In genomic region chr14:101294693-101295092, GRCm38 (mm10) we compare ENCODE assay signal across 8 mouse cellular contexts.
DNase-seq lines count a peak whose midpoint lies in the region; ATAC-seq lines count a peak whose summit lies in the region.

No protein-coding gene starts in this region.

- ATAC-seq in kidney, embryonic 16.5 days (ENCODE audit: low FRiP score, low TSS enrichment), result peak; percentile 35; the same call in 1 of the 2 replicates
- no peak for ATAC-seq in kidney, embryonic 15.5 days (replicated peaks; ENCODE audit: low FRiP score)
- ATAC-seq in megakaryocyte-erythroid progenitor cell, adult 5-6 weeks (replicated peaks; ENCODE audit: low FRiP score, low TSS enrichment, poor library complexity, severe bottlenecking), result peak; percentile 59; the same call in 1 of the 2 replicates

- 28% methylated on average over 7 of the region's 7 CpGs for WGBS in kidney, embryonic 16.5 days
- WGBS in kidney, embryonic 15.5 days, result 23% methylated on average over 7 of the region's 7 CpGs
- WGBS in embryonic facial prominence, embryonic 10.5 days, result 32% methylated on average over 7 of the region's 7 CpGs

- no peaks in the 10 kb centered on the region for H3K27me3 ChIP-seq in kidney, embryonic 16.5 days (ENCODE audit: insufficient read depth, low read length)
- no peaks in the 10 kb centered on the region for H3K27me3 ChIP-seq in kidney, embryonic 15.5 days
- H3K27me3 ChIP-seq in embryonic facial prominence, embryonic 10.5 days (replicated peaks; ENCODE audit: low read depth, poor library complexity, severe bottlenecking), result no peaks in the 10 kb centered on the region

- no peaks in the 10 kb centered on the region for H3K36me3 ChIP-seq in kidney, embryonic 16.5 days (ENCODE audit: insufficient read depth, low read length)
- no peaks in the 10 kb centered on the region for H3K36me3 ChIP-seq in kidney, embryonic 15.5 days
- no peaks in the 10 kb centered on the region for H3K36me3 ChIP-seq in embryonic facial prominence, embryonic 10.5 days (replicated peaks)

- no peaks in the 10 kb centered on the region for H3K9me3 ChIP-seq in kidney, embryonic 16.5 days (ENCODE audit: low read length)
- H3K9me3 ChIP-seq in kidney, embryonic 15.5 days (replicated peaks), result no peaks in the 10 kb centered on the region
- H3K9me3 ChIP-seq in embryonic facial prominence, embryonic 10.5 days, result no peaks in the 10 kb centered on the region

- no peak overlapping the region for H3K27ac ChIP-seq in kidney, embryonic 16.5 days (ENCODE audit: low read length)
- H3K27ac ChIP-seq in kidney, embryonic 15.5 days, result no peak overlapping the region
- H3K27ac ChIP-seq in embryonic facial prominence, embryonic 10.5 days (replicated peaks), result no peak overlapping the region

- H3K4me2 ChIP-seq in kidney, embryonic 16.5 days (replicated peaks; ENCODE audit: low read depth, low read length), result no peak overlapping the region
- no peak overlapping the region for H3K4me2 ChIP-seq in kidney, embryonic 15.5 days

- H3K4me1 ChIP-seq in kidney, embryonic 16.5 days (ENCODE audit: insufficient read depth, low read length), result no peaks in the 10 kb centered on the region
- H3K4me1 ChIP-seq in kidney, embryonic 15.5 days, result no peaks in the 10 kb centered on the region
- no peaks in the 10 kb centered on the region for H3K4me1 ChIP-seq in embryonic facial prominence, embryonic 10.5 days

- peak; percentile 4 for DNase-seq in WW6 (ENCODE audit: low read depth, low spot score)
- peak; percentile 40 for DNase-seq in embryonic facial prominence, embryonic 10.5 days (ENCODE audit: low spot score)
- peak; percentile 38 to 48 for DNase-seq in kidney, postnatal 4 days
- DNase-seq in natural killer cell, adult 2 months (ENCODE audit: low spot score in 2 of 2), result no peak
- no peak for DNase-seq in thymus, postnatal 14 days

- no peak overlapping the region for H3K4me3 ChIP-seq in kidney, embryonic 16.5 days (ENCODE audit: low read length)
- H3K4me3 ChIP-seq in kidney, embryonic 15.5 days (replicated peaks), result no peak overlapping the region
- no peak overlapping the region for H3K4me3 ChIP-seq in embryonic facial prominence, embryonic 10.5 days

- H3K9ac ChIP-seq in kidney, embryonic 16.5 days (replicated peaks; ENCODE audit: low read length), result no peak overlapping the region
- H3K9ac ChIP-seq in kidney, embryonic 15.5 days, result no peak overlapping the region

Comparison
In these comparisons a context has a peak if more than half of its experiments do, and no peak if none do; other contexts are left out.
1. DNase-seq: peak in WW6 (single experiment), embryonic facial prominence, embryonic 10.5 days (single experiment) and kidney, postnatal 4 days (2 of 2); none in natural killer cell, adult 2 months (0 of 2) and thymus, postnatal 14 days (single experiment).